Mouse (Mus musculus) testis, adult 2 months (tissue): ENCODE measurements around the gene Crybb2. TPM values are rescaled to one million over a fixed set of nuclear protein-coding genes. Genes with fewer than 3 reads are reported as not detected.
"Not testable (repeated sequence)": the region's sequence is repeated elsewhere in the genome, so short reads cannot be mapped to it uniquely, and the experiment has no call there.

Experiments used
- H3K27ac ChIP-seq: fragments of 200-500 bp; 2 replicates; pipeline ENCODE4 v1.5.1; 2012; ENCODE audit warnings: low read depth, low read length; ENCODE audit not compliant: control insufficient read depth, insufficient read depth
- H3K27me3 ChIP-seq: fragments of 200-500 bp; 2 replicates; pipeline ENCODE4 v1.6.1; 2012; ENCODE audit warnings: mild to moderate bottlenecking, low read length, moderate library complexity; ENCODE audit not compliant: control insufficient read depth, insufficient read depth
- H3K36me3 ChIP-seq: fragments of 200-500 bp; 2 replicates; pipeline ENCODE4 v1.6.1; 2012; ENCODE audit warnings: mild to moderate bottlenecking, low read length; ENCODE audit not compliant: control insufficient read depth, insufficient read depth
- H3K4me1 ChIP-seq: fragments of 200-500 bp; 2 replicates; pipeline ENCODE4 v1.6.1; 2012; ENCODE audit warnings: low read length; ENCODE audit not compliant: control insufficient read depth, insufficient read depth
- H3K4me3 ChIP-seq: fragments of 200-500 bp; 2 replicates; pipeline ENCODE4 v1.5.1; 2012; ENCODE audit warnings: low read depth, mild to moderate bottlenecking, low read length, moderate library complexity, mixed read lengths; ENCODE audit not compliant: control insufficient read depth
- CTCF ChIP-seq: fragments of 200-500 bp; IDR thresholded peaks from 2 replicates; pipeline ENCODE4 v1.5.1; 2012; ENCODE audit warnings: low read depth, mild to moderate bottlenecking, inconsistent platforms, low read length, moderate library complexity; ENCODE audit not compliant: control insufficient read depth, insufficient read depth, insufficient replicate concordance
- POLR2A ChIP-seq: fragments of 200-500 bp; IDR thresholded peaks from 2 replicates; pipeline ENCODE4 v1.6.1; 2012; ENCODE audit warnings: low read depth, mild to moderate bottlenecking, inconsistent platforms, low read length, moderate library complexity; ENCODE audit not compliant: control insufficient read depth
- polyA plus RNA-seq: library from polyadenylated mRNA; depleted of rRNA; stranded (reverse); fragments of >200 nt; gene quantifications from 2 replicates; pipeline ENCODE4 v1.2.3, GENCODE M21; 2012

Crybb2 gene
- polyA plus RNA-seq, 1 experiment: not detected

GRCm38 (mm10) chr5:113110929-113111328, 41.0 kb upstream of the Crybb2 start:
- H3K27ac ChIP-seq: no peak overlapping the region
- H3K4me1 ChIP-seq: no peaks in the 10 kb centered on the region; the same call in 1 of the 2 replicates
- TF ChIP-seq POLR2A (no peak), CTCF (no peak)
- H3K36me3 ChIP-seq: no peaks in the 10 kb centered on the region
- no peaks in the 10 kb centered on the region for H3K27me3 ChIP-seq
- H3K4me3 ChIP-seq: no peak overlapping the region

GRCm38 (mm10) chr5:113109651-113110050, 39.7 kb upstream of the Crybb2 start:
- not testable (repeated sequence) for H3K36me3 ChIP-seq, H3K4me3 ChIP-seq, H3K27me3 ChIP-seq, H3K4me1 ChIP-seq, H3K27ac ChIP-seq

- H3K36me3 ChIP-seq: no peaks in the 10 kb centered on the region
- no peaks in the 10 kb centered on the region for H3K27me3 ChIP-seq
- H3K27ac ChIP-seq: no peak overlapping the region
- TF ChIP-seq CTCF: no peak
- no peak for TF ChIP-seq POLR2A
- H3K4me1 ChIP-seq: no peaks in the 10 kb centered on the region; the same call in 1 of the 2 replicates
- no peak overlapping the region for H3K4me3 ChIP-seq
These were observed 38.3 kb upstream of the Crybb2 start for GRCm38 (mm10) chr5:113108165-113108764.

GRCm38 (mm10) chr5:113107709-113108108, 37.8 kb upstream of the Crybb2 start:
- no peaks in the 10 kb centered on the region; the same call in 1 of the 2 replicates for H3K4me1 ChIP-seq
- H3K27ac ChIP-seq: no peak overlapping the region
- TF ChIP-seq CTCF (no peak), POLR2A (no peak)
- no peak overlapping the region for H3K4me3 ChIP-seq
- H3K27me3 ChIP-seq: no peaks in the 10 kb centered on the region
- no peaks in the 10 kb centered on the region for H3K36me3 ChIP-seq

- Histone ChIP-seq H3K27me3 (no peaks in the 10 kb centered on the region), H3K27ac (no peak overlapping the region), H3K4me3 (no peak overlapping the region), H3K4me1 (no peaks in the 10 kb centered on the region; the same call in 1 of the 2 replicates), H3K36me3 (no peaks in the 10 kb centered on the region)
- no peak for TF ChIP-seq CTCF
- no peak for TF ChIP-seq POLR2A
These were observed 36.7 kb upstream of the Crybb2 start for GRCm38 (mm10) chr5:113106594-113106993.

- Histone ChIP-seq H3K4me3 (no peak overlapping the region), H3K27ac (no peak overlapping the region), H3K36me3 (no peaks in the 10 kb centered on the region), H3K27me3 (no peaks in the 10 kb centered on the region), H3K4me1 (no peaks in the 10 kb centered on the region; the same call in 1 of the 2 replicates)
- TF ChIP-seq CTCF: no peak
- TF ChIP-seq POLR2A: no peak
These were observed 35.6 kb upstream of the Crybb2 start for GRCm38 (mm10) chr5:113105481-113105880.

GRCm38 (mm10) chr5:113105035-113105434, 35.1 kb upstream of the Crybb2 start:
- Histone ChIP-seq H3K36me3 (no peaks in the 10 kb centered on the region), H3K4me1 (no peaks in the 10 kb centered on the region; the same call in 1 of the 2 replicates), H3K4me3 (no peak overlapping the region), H3K27me3 (no peaks in the 10 kb centered on the region), H3K27ac (no peak overlapping the region)
- TF ChIP-seq CTCF (no peak), POLR2A (no peak)

- Histone ChIP-seq H3K27ac (no peak overlapping the region), H3K4me3 (no peak overlapping the region), H3K4me1 (no peaks in the 10 kb centered on the region; the same call in 1 of the 2 replicates), H3K36me3 (no peaks in the 10 kb centered on the region), H3K27me3 (no peaks in the 10 kb centered on the region)
- no peak for TF ChIP-seq POLR2A
- TF ChIP-seq CTCF: no peak
These were observed 32.5 kb upstream of the Crybb2 start for GRCm38 (mm10) chr5:113102455-113102854.
